Mouse (Mus musculus): ENCODE measurements around the gene Gucy1a1. TPM values are rescaled to one million over a fixed set of nuclear protein-coding genes. Genes with fewer than 3 reads are reported as not detected.

Gene Gucy1a1
- total and polyA plus RNA-seq, 3 experiments, result not detected

- Histone ChIP-seq H3K27ac (ENCODE audit: control insufficient read depth, low read depth, low read length) (no peak overlapping the region), H3K27me3 (ENCODE audit: control insufficient read depth in 1 of 2, insufficient read depth in 2 of 2, low read length in 2 of 2) (no peaks in the 10 kb centered on the region), H3K4me1 (ENCODE audit: control insufficient read depth in 1 of 2, insufficient read depth in 2 of 2, low read length in 2 of 2) (no peaks in the 10 kb centered on the region), H3K9ac (ENCODE audit: control insufficient read depth, low read depth, low read length, poor library complexity, severe bottlenecking) (no peak overlapping the region), H3K79me2 (ENCODE audit: control insufficient read depth, insufficient read depth, low read length, poor library complexity) (no peaks in the 10 kb centered on the region), H3K4me3 (ENCODE audit: control insufficient read depth in 1 of 2, insufficient read depth in 1 of 2, low read depth in 2 of 2, low read length in 2 of 2) (no peak overlapping the region), H3K9me3 (replicated peaks; ENCODE audit: insufficient read depth, low read length) (no peaks in the 10 kb centered on the region), H3K36me3 (ENCODE audit: control insufficient read depth in 1 of 2, insufficient read depth in 2 of 2, low read length in 2 of 2) (no peaks in the 10 kb centered on the region)
- no peak for DNase-seq (ENCODE audit: low read depth, low spot score)
- no peak for TF ChIP-seq SIN3A (IDR thresholded peaks at IDR 0.05; ENCODE audit: low read length)
- TF ChIP-seq ZKSCAN1 (IDR thresholded peaks at IDR 0.05; ENCODE audit: low read depth, low read length), result no peak
- no peak for TF ChIP-seq POLR2AphosphoS2 (IDR thresholded peaks at IDR 0.05; ENCODE audit: low read length)
- TF ChIP-seq CTCF (IDR thresholded peaks at IDR 0.05 in 2 of 3, conservative IDR thresholded peaks at IDR 0.05 in 1 of 3; ENCODE audit: control insufficient read depth in 1 of 3, insufficient read depth in 1 of 3, low read depth in 2 of 3, low read length in 3 of 3, poor library complexity in 1 of 3, severe bottlenecking in 1 of 3), result no peak
- TF ChIP-seq JUND (IDR thresholded peaks at IDR 0.05; ENCODE audit: low read depth, low read length), result no peak
- TF ChIP-seq RAD21 (IDR thresholded peaks at IDR 0.05; ENCODE audit: low read depth, low read length), result no peak
- no peak for TF ChIP-seq MAZ (IDR thresholded peaks at IDR 0.05; ENCODE audit: low read depth, low read length)
- TF ChIP-seq RCOR1 (IDR thresholded peaks at IDR 0.05; ENCODE audit: low read depth, low read length), result no peak
- no peak for TF ChIP-seq TBP (IDR thresholded peaks at IDR 0.05; ENCODE audit: low read depth, low read length)
- no peak for TF ChIP-seq MYB (IDR thresholded peaks at IDR 0.05; ENCODE audit: low read depth, low read length)
- no peak for TF ChIP-seq MYC (IDR thresholded peaks at IDR 0.05; ENCODE audit: low read depth, low read length)
Measured at GRCm38 (mm10) chr3:82138002-82138667, 7.5 kb downstream of the Gucy1a1 start.

GRCm38 (mm10) chr3:82135483-82135882, 10.1 kb downstream of the Gucy1a1 start:
- Histone ChIP-seq H3K36me3 (ENCODE audit: control insufficient read depth in 1 of 2, insufficient read depth in 2 of 2, low read length in 2 of 2) (no peaks in the 10 kb centered on the region), H3K9me3 (replicated peaks; ENCODE audit: insufficient read depth, low read length) (no peaks in the 10 kb centered on the region), H3K27me3 (ENCODE audit: control insufficient read depth in 1 of 2, insufficient read depth in 2 of 2, low read length in 2 of 2) (no peaks in the 10 kb centered on the region), H3K79me2 (ENCODE audit: control insufficient read depth, insufficient read depth, low read length, poor library complexity) (no peaks in the 10 kb centered on the region), H3K27ac (ENCODE audit: control insufficient read depth, low read depth, low read length) (no peak overlapping the region), H3K4me1 (ENCODE audit: control insufficient read depth in 1 of 2, insufficient read depth in 2 of 2, low read length in 2 of 2) (no peaks in the 10 kb centered on the region), H3K4me3 (ENCODE audit: control insufficient read depth in 1 of 2, insufficient read depth in 1 of 2, low read depth in 2 of 2, low read length in 2 of 2) (no peak overlapping the region), H3K9ac (ENCODE audit: control insufficient read depth, low read depth, low read length, poor library complexity, severe bottlenecking) (no peak overlapping the region)
- DNase-seq (ENCODE audit: low read depth, low spot score), result no peak
- TF ChIP-seq MXI1 (IDR thresholded peaks at IDR 0.05; ENCODE audit: low read depth, low read length) (no peak), E2F4 (IDR thresholded peaks at IDR 0.05; ENCODE audit: borderline replicate concordance, low read depth, low read length) (no peak), USF1 (IDR thresholded peaks at IDR 0.05; ENCODE audit: low read depth, low read length) (no peak), MYC (IDR thresholded peaks at IDR 0.05; ENCODE audit: low read depth, low read length) (no peak), JUND (IDR thresholded peaks at IDR 0.05; ENCODE audit: low read depth, low read length) (no peak), HCFC1 (IDR thresholded peaks at IDR 0.05; ENCODE audit: low read depth, low read length) (no peak), MEF2A (IDR thresholded peaks at IDR 0.05; ENCODE audit: extremely low read depth, insufficient replicate concordance, low read depth, low read length, poor library complexity, severe bottlenecking) (no peak), CHD2 (IDR thresholded peaks at IDR 0.05; ENCODE audit: low read length) (no peak), ZKSCAN1 (IDR thresholded peaks at IDR 0.05; ENCODE audit: low read depth, low read length) (no peak)
